ENCODE assay signal across 8 mouse cellular contexts in genomic region chr6:32587136-32588009, GRCm38 (mm10). TPM values are rescaled to one million over a fixed set of nuclear protein-coding genes. Genes with fewer than 3 reads are reported as not detected.
DNase-seq lines count a peak whose midpoint lies in the region; ATAC-seq and TF ChIP-seq lines count a peak whose summit lies in the region.

No protein-coding gene starts in this region.

- peaks cover 14% of the 10 kb centered on the region for H3K27me3 ChIP-seq in heart, postnatal 0 days (ENCODE audit: control insufficient read depth, insufficient read depth, low read length)
- peaks cover 62% of the 10 kb centered on the region for H3K27me3 ChIP-seq in liver, postnatal 0 days (ENCODE audit: insufficient read depth, low read length)

- ATAC-seq in heart, postnatal 0 days (ENCODE audit: insufficient read depth, low read depth) = peak; percentile 75
- ATAC-seq in liver, postnatal 0 days = no peak; the same call in 1 of the 2 replicates
- ATAC-seq in erythroid progenitor cell, adult 5-6 weeks (replicated peaks; ENCODE audit: low FRiP score, poor library complexity, severe bottlenecking) = no peak

- no peak for TF ChIP-seq EP300 in heart, postnatal 0 days (IDR thresholded peaks at IDR 0.05; ENCODE audit: low read depth)
- no peak for TF ChIP-seq EP300 in liver, postnatal 0 days (IDR thresholded peaks at IDR 0.05; ENCODE audit: low read depth)

- H3K4me3 ChIP-seq in embryonic fibroblast, embryonic 13.5 days (ENCODE audit: insufficient read depth, low read length) = peak overlapping the region; percentile 62
- peak overlapping the region; percentile 88 for H3K4me3 ChIP-seq in heart, postnatal 0 days (ENCODE audit: low read depth, low read length)
- H3K4me3 ChIP-seq in liver, postnatal 0 days (ENCODE audit: low read depth, low read length) = peak overlapping the region; percentile 56

- 1% methylated on average over 72 of the region's 82 CpGs for WGBS in heart, postnatal 0 days
- under 1% methylated on average over 75 of the region's 82 CpGs for WGBS in liver, postnatal 0 days (ENCODE audit: insufficient replicate concordance)

- no peak overlapping the region for H3K27ac ChIP-seq in embryonic fibroblast, embryonic 13.5 days (ENCODE audit: insufficient read depth, low read length)
- H3K27ac ChIP-seq in heart, postnatal 0 days (ENCODE audit: low read depth) = peak overlapping the region; percentile 87
- H3K27ac ChIP-seq in liver, postnatal 0 days (ENCODE audit: low read depth) = no peak overlapping the region

- TF ChIP-seq POLR2A in embryonic fibroblast, embryonic 13.5 days (IDR thresholded peaks at IDR 0.05; ENCODE audit: low read depth, low read length) = no peak

- H3K9me3 ChIP-seq in heart, postnatal 0 days (replicated peaks; ENCODE audit: control insufficient read depth, low read length) = no peaks in the 10 kb centered on the region
- H3K9me3 ChIP-seq in liver, postnatal 0 days (ENCODE audit: low read length) = no peaks in the 10 kb centered on the region

- H3K4me1 ChIP-seq in embryonic fibroblast, embryonic 13.5 days (ENCODE audit: control insufficient read depth, insufficient read depth, low read length) = no peaks in the 10 kb centered on the region
- H3K4me1 ChIP-seq in heart, postnatal 0 days (ENCODE audit: control insufficient read depth, insufficient read depth) = peaks cover 13% of the 10 kb centered on the region; the same call in 1 of the 2 replicates
- peaks cover 8% of the 10 kb centered on the region; the same call in 1 of the 2 replicates for H3K4me1 ChIP-seq in liver, postnatal 0 days (ENCODE audit: insufficient read depth)

- H3K36me3 ChIP-seq in heart, postnatal 0 days (replicated peaks; ENCODE audit: control insufficient read depth, insufficient read depth, low read length) = no peaks in the 10 kb centered on the region
- no peaks in the 10 kb centered on the region for H3K36me3 ChIP-seq in liver, postnatal 0 days (replicated peaks; ENCODE audit: insufficient read depth, low read length)

- peak overlapping the region; percentile 93 for H3K4me2 ChIP-seq in heart, postnatal 0 days (ENCODE audit: low read depth, low read length)
- peak overlapping the region; percentile 84 for H3K4me2 ChIP-seq in liver, postnatal 0 days (ENCODE audit: low read depth, low read length)

- H3K9ac ChIP-seq in heart, postnatal 0 days (replicated peaks; ENCODE audit: low read depth, low read length) = peak overlapping the region; percentile 81
- peak overlapping the region; percentile 34 for H3K9ac ChIP-seq in liver, postnatal 0 days (replicated peaks)

- TF ChIP-seq CTCF in embryonic fibroblast, embryonic 13.5 days (IDR thresholded peaks at IDR 0.05; ENCODE audit: borderline replicate concordance, insufficient read depth, low read length) = no peak
- TF ChIP-seq CTCF in heart, postnatal 0 days (IDR thresholded peaks at IDR 0.05; ENCODE audit: low read depth) = no peak
- TF ChIP-seq CTCF in liver, postnatal 0 days (IDR thresholded peaks at IDR 0.05; ENCODE audit: low read depth) = no peak

- DNase-seq in CD4-positive helper T cell, adult 2 months (ENCODE audit: low read depth, low spot score) = peak; percentile 3
- DNase-seq in adrenal gland, postnatal 25 days = peak; percentile 62
- DNase-seq in heart, postnatal 0 days (ENCODE audit: low spot score) = peak; percentile 33
- DNase-seq in kidney, postnatal 36 days = peak; percentile 45 to 85
- peak; percentile 36 for DNase-seq in liver, postnatal 0 days
- DNase-seq in retina, postnatal 1 day = peak; percentile 68

RNA-seq across cellular contexts. Expression of gene Plxna4, which starts 0.6 kb away (rescaled TPM):
- total RNA-seq in adrenal gland, postnatal 25 days (2021) = 3.6 and 5.0 TPM in 2 replicates
- 1.6 and 1.7 TPM in 2 replicates for polyA plus RNA-seq in embryonic fibroblast, embryonic 13.5 days (2011; ENCODE audit: insufficient read length, low read depth, missing spikeins)
- 19.2 and 20.0 TPM in 2 replicates for total RNA-seq in heart, postnatal 0 days (2014; rRNA removed; ENCODE audit: low replicate concordance)
- polyA plus RNA-seq in heart, postnatal 0 days (2015; fragmentation: Nextera tagmentation; extraction: Ambion mirVana) = 3.4 and 3.7 TPM in 2 replicates
- 0.36 and 0.37 TPM in 2 replicates for polyA plus RNA-seq in liver, postnatal 0 days (2015; fragmentation: Nextera tagmentation; extraction: Ambion mirVana)
- not detected in 2 replicates for total RNA-seq in erythroid progenitor cell, adult 5-6 weeks (2015; ENCODE audit: low replicate concordance)
- total RNA-seq in erythroid progenitor cell, adult 5-6 weeks (2017; ENCODE audit: low replicate concordance) = 0.13 TPM in 1 of 2 replicates, not detected in the other

Comparison
In these comparisons a context has a peak if more than half of its experiments do, and no peak if none do; other contexts are left out.
1. DNase-seq: peak in every context shown above with its lines; median percentile 68 in retina, postnatal 1 day; 65 in kidney, postnatal 36 days; 62 in adrenal gland, postnatal 25 days; 36 in liver, postnatal 0 days; 33 in heart, postnatal 0 days; 3 in CD4-positive helper T cell, adult 2 months.